Mouse (Mus musculus) gastrocnemius, adult 8-10 months (tissue): ENCODE data around the gene Ap3d1. TPM values are rescaled to one million over a fixed set of nuclear protein-coding genes. Genes with fewer than 3 reads are reported as not detected.
A peak's percentile ranks its signal among the peaks of the same experiment; 100 is the strongest.

Source experiments
- DNase-seq, 2 experiments: peaks; one replicate each; pipeline ENCODE4 v3.0.0; 2022; ENCODE audit warnings: low spot score in 2 of 2
- total RNA-seq, 4 experiments: library from RNA; stranded (reverse); gene quantifications; 2 replicates each; pipeline ENCODE4 v1.2.4; 2022

The Ap3d1 gene
- total RNA-seq, 4 experiments from 2014 or later = 24.1 to 29.3 (median 27.8) TPM

DNA sequence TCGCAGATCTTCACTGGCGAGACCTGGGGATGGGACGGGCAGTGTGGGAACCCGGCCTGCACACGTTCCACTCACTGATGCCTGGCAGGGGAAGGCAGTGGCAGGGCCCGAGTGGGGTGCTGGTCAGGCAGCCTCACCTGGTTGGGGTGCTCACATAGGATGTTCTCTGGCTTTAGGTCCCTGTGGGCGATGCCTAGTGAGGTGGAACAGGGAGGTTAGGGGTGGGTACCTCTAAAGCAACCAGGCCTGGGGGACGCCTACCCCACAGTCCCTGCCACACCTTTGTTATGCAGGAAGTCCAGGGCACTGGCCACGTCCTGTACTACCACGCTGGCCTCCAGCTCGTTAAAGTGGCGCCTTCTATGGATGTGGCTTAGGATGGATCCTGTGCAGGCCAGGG is 73.0 kb downstream of the Ap3d1 start:
- DNase-seq = no peak

DNA sequence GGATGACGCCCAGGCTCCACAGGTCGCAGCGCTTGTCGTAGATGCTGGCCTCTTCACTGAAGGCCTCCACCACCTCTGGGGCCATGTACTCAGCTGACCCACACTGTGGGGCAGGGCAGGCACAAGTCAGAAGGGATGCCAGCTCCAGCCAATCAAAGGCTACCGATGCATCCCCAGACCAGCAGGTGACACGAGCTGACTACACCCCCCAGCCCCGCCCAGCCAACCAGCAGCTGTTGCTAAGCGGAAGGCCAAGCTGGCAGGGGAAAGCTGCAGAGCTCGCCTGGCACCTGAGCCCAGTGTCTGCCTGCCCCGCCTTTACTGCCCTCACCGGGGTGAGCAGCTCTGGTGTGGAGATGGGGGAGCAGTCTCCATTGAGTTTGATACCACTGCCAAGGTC is 73.5 kb downstream of the Ap3d1 start:
- peak; percentile 78 to 89 for DNase-seq

DNA sequence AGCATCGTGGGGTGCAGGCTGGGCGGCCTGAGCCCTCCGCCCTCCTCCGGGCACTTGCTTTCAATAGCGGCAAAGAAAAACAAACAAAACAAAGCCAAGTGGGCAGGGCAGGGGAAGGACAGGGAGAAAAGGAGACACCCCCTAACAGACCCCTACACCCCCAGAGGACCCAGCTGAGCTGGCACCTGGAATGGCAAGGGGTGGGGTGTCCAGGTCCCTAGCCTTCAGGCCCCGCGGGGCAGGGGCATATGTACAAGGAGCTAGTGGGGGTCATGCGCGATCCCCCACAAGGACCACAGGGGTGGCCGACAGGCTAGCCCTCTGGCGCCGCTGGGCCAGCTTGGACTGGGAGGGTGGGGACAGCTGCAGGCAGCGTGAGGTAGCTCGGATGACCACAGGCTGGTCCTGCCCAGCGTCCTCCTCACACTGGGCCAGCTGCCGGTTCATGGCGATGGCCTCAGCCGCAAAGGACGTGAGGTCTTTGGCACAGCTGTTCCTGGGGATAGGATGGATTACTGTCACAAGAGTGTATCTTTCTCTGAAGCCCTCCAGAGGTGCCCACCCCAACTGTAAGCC is 75.1 kb downstream of the Ap3d1 start:
- DNase-seq = peak in 1 of 2 experiments; percentile 67

- peak in 1 of 2 experiments; percentile 24 for DNase-seq
Measured at GRCm38 (mm10) chr10:80665981-80666733, 75.9 kb downstream of the Ap3d1 start.

DNA sequence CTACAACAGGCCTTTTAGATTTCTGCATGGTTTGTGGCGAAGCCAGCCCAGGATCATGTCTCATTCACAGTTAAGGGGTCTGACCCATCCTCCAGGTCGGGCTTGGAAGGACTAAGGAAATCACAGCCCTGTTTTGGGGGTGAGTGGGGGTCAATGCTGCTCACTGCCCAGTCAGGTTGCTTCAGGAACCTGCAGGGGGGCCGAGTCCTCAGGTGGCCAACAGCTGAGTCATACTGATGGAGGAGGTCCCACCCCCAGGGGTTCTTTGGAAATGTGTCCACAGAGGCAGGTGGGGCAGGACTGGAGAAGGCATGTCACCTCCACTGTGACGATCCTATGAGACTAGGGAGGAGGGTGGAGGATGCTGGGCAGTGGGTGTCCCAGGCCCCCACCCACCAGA is 76.6 kb downstream of the Ap3d1 start:
- peak in 1 of 2 experiments; percentile 43 for DNase-seq

GRCm38 (mm10) chr10:80665016-80665380 is 77.1 kb downstream of the Ap3d1 start:
- peak; percentile 83 for DNase-seq

DNA sequence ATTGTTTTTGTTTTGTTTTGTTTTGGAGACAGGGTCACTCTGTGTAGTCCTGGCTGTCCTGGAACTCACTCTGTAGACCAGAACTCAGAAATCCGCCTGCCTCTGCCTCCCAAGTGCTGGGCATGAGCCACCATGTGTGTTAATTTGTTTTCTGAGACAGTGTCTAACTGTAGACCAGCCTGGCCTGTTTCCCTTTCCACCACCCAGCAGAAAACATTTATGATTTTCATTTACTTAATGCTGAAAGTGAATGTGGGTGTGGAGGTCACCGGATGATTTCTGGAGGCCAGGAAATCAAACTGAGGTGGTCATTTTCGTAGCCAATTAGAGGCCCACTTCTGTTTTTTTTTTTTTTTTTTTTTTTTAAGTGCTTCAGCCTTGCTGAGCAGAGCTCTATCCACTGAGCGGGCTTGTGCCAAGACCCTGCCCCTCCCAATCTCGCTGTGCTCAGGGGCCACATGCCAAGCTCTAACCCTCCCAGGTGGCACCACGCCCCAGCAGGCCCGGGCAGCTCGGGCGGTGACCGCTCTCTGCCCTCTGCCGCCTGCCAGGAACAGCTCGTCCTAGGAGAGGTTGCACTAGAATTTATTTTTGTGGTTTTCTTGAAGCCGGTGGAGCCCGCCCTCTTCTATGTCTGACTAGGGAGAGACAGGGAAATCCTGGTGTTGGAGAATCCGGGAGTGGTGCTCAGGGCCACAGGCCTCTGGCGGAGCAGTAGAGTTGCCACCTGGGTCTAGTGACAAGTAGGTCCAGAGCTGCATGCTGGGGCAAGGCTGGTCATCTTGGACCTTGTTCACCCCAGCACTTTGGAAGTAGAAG is 77.7 kb downstream of the Ap3d1 start:
- DNase-seq = peak; percentile 92 to 94

DNA sequence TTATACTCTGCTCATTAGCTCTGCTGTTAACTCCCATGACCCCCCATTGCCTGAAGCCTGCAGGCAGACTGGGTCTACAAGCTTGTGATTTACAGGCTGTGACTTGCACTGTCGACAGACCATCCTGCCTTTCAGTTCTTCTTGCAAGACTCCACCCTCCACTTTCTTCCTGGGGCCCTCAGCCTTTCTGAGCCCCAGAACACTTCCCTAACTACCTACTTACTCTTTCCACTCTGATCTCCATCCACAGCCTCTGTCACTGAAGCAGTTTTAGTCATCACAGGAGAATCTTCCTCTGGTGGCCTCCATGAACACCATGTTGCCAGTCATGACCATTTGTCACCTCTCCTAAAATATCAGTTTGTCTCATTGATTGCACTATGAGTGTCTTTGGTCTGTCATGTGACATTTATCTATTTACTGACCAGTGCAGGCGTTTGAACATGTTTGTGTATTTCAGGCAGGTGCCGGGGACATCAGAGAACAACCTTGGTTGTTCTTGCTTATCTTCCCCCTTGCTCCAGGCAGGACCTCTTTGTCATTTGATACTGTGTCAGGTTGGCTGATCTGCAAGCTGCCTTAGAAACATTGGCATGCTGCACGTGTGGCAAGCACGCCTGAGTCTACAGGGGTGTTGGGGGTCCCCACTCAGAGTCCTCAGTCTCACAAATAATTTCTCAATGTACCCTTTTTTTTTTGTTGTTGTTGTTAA is 78.4 kb downstream of the Ap3d1 start:
- no peak for DNase-seq

- DNase-seq = no peak
Measured at GRCm38 (mm10) chr10:80661149-80661548, 80.9 kb downstream of the Ap3d1 start.

- peak in 1 of 2 experiments; percentile 58 for DNase-seq
Measured at GRCm38 (mm10) chr10:80659213-80659612, 82.9 kb downstream of the Ap3d1 start.

GRCm38 (mm10) chr10:80658841-80659202 is 83.2 kb downstream of the Ap3d1 start:
- no peak for DNase-seq

GRCm38 (mm10) chr10:80658194-80658840 is 83.7 kb downstream of the Ap3d1 start:
- no peak for DNase-seq

Other genes starting within 250 kb of the Ap3d1 start
- not detected for gene Onecut3, start 247.4 kb downstream of the Ap3d1 start, total RNA-seq
- gene Atp8b3, start 203.1 kb downstream of the Ap3d1 start, total RNA-seq = not detected
- gene Rexo1, start 180.7 kb downstream of the Ap3d1 start, total RNA-seq = 10 to 100 TPM in 2 of 4 experiments, 1 to 10 TPM in 2; 8.5 to 11.1 (median 10.1) TPM
- gene Klf16, start 164.9 kb downstream of the Ap3d1 start, total RNA-seq = 1 to 10 TPM; 1.1 to 2.0 (median 1.3) TPM
- gene Abhd17a, start 151.9 kb downstream of the Ap3d1 start, total RNA-seq = 10 to 100 TPM; 70.5 to 80.7 (median 77.3) TPM
- gene Scamp4, start 139.4 kb downstream of the Ap3d1 start, total RNA-seq = 10 to 100 TPM; 17.4 to 21.2 (median 19.2) TPM
- gene Adat3, start 139.4 kb downstream of the Ap3d1 start, total RNA-seq = under 1 TPM in 3 of 4 experiments, not detected in 1; 0.29 to 0.43 (median 0.36) TPM
- under 1 TPM in 2 of 4 experiments, not detected in 2; 0.20 to 0.24 TPM for gene Gm49322, start 136.2 kb downstream of the Ap3d1 start, total RNA-seq
- gene Csnk1g2, start 119.4 kb downstream of the Ap3d1 start, total RNA-seq = 100 to 1,000 TPM; 124 to 147 (median 144) TPM
- 10 to 100 TPM; 36.7 to 40.7 (median 39.7) TPM for gene Btbd2, start 85.2 kb downstream of the Ap3d1 start, total RNA-seq
- 100 to 1,000 TPM; 226 to 292 (median 253) TPM for gene Mknk2, start 64.2 kb downstream of the Ap3d1 start, total RNA-seq
- 1 to 10 TPM; 2.6 to 3.6 (median 3.4) TPM for gene Mob3a, start 40.3 kb downstream of the Ap3d1 start, total RNA-seq
- 1 to 10 TPM; 1.0 to 3.1 (median 2.7) TPM for gene Izumo4, start 40.1 kb downstream of the Ap3d1 start, total RNA-seq
- gene Dot1l, start 12.9 kb upstream of the Ap3d1 start, total RNA-seq = 10 to 100 TPM; 12.4 to 13.8 (median 13.5) TPM
- 10 to 100 TPM; 26.0 to 33.2 (median 29.9) TPM for gene Sf3a2, start 55.9 kb upstream of the Ap3d1 start, total RNA-seq
- gene Plekhj1, start 56.4 kb upstream of the Ap3d1 start, total RNA-seq = 10 to 100 TPM; 24.2 to 34.4 (median 32.0) TPM
- gene Amh, start 63.0 kb upstream of the Ap3d1 start, total RNA-seq = under 1 TPM in 3 of 4 experiments, not detected in 1; 0.22 to 0.40 (median 0.24) TPM
- gene Jsrp1, start 71.2 kb upstream of the Ap3d1 start, total RNA-seq = 100 to 1,000 TPM; 455 to 508 (median 490) TPM
- 1,000 to 10,000 TPM in 1 of 4 experiments, 100 to 1,000 TPM in 3; 735 to 1,031 (median 850) TPM for gene Oaz1, start 84.4 kb upstream of the Ap3d1 start, total RNA-seq
- 10 to 100 TPM in 3 of 4 experiments, 1 to 10 TPM in 1; 7.4 to 12.5 (median 10.4) TPM for gene Lingo3, start 101.8 kb upstream of the Ap3d1 start, total RNA-seq
- gene Lsm7, start 112.9 kb upstream of the Ap3d1 start, total RNA-seq = 10 to 100 TPM in 3 of 4 experiments, 1 to 10 TPM in 1; 6.2 to 19.0 (median 14.5) TPM
- 10 to 100 TPM; 11.3 to 12.5 (median 11.7) TPM for gene Sppl2b, start 113.0 kb upstream of the Ap3d1 start, total RNA-seq
- gene Tmprss9, start 129.6 kb upstream of the Ap3d1 start, total RNA-seq = under 1 TPM in 1 of 4 experiments, not detected in 3; 0.13 TPM
- 100 to 1,000 TPM; 119 to 143 (median 123) TPM for gene Timm13, start 158.7 kb upstream of the Ap3d1 start, total RNA-seq
- gene Lmnb2, start 176.0 kb upstream of the Ap3d1 start, total RNA-seq = 1 to 10 TPM; 2.1 to 4.0 (median 2.3) TPM
- 10 to 100 TPM in 3 of 4 experiments, 1 to 10 TPM in 1; 6.8 to 31.8 (median 26.9) TPM for gene Gadd45b, start 187.8 kb upstream of the Ap3d1 start, total RNA-seq